Mouse (Mus musculus): ENCODE data around the gene Miip. TPM values are rescaled to one million over a fixed set of nuclear protein-coding genes. Genes with fewer than 3 reads are reported as not detected.

Gene Miip
- polyA plus RNA-seq, 1 experiment, result 0.04 TPM

DNA sequence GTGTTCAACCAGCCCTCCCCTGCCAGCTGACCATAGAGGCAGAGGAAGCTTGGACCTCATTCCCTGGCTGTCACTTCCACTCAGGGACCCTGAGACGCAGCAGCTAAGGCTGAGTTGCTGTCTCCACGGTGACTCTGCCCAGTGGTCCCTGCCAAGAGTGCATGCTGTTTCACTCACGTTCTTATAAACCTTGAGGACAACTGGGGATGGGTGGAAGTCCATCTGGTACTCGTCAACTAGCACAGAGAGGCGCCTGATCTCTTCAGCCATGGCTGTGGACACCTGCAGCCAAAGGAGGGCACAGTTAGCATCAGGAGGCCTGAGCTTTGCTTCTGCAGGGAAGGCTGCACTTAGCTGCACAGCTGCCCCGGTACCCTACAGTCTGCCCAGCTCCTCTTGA, 14.4 kb upstream of the Miip start:
- no peak for TF ChIP-seq GATA1 (IDR thresholded peaks at IDR 0.05; ENCODE audit: low read length)

DNA sequence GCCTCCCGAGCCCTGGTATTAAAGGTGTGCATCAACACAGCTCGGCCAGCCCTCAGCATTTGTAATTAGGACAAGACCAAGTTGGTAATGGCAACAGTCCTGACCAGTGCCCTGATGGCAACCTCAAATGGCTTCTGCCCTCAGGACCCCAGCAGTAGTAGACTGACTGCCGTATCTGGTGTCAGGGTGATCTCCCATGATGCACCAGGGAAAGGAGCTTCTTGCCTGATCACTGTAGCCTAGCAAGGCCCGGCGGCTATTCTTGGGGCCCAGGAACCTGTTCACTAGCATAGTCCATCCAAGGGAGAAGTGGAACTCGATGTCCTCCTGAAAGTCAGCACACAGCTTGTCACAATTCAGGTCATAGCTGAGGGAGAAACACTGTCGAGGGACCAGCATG, 13.2 kb upstream of the Miip start:
- TF ChIP-seq GATA1 (IDR thresholded peaks at IDR 0.05; ENCODE audit: low read length), result no peak

DNA sequence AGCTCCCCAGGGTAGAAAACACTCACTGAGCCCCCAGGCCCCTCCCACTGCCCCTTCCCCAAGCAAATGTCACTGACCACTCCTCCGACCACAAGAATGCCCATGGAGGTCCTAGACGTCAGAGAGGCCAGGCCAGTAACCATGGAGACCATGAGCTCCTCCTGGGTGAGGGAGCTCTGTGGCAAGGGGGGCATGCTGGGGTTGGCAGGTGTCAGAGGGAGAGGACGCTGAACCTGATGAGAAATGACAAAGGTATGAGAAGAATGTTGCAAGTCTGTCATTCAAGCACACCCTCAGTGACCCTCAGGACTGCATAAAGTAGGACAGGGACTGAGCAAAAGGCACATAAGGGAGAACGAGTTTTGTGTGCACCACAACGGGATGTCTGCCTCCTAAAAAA, 11.2 kb upstream of the Miip start:
- no peak for TF ChIP-seq GATA1 (IDR thresholded peaks at IDR 0.05; ENCODE audit: low read length)

DNA sequence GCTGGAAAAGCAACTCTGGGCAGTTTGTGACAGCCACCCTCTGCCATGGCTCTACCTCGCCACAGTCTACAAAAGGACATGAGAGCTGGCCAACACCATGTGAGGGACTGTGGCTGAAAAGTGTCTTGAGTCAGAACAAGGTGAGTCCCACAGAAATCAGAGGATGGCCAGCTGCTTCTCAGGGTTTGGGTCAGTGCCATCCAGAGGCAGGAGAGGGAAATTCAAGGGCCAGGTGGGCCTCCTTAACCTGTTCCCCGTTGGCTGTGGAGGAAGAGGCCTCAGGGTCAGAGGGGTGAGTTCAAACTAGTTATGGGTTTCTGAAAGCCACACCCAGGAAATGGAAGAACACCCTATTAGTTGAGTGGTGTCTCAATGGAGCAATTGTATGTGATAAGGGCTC, 10.8 kb upstream of the Miip start:
- TF ChIP-seq GATA1 (IDR thresholded peaks at IDR 0.05; ENCODE audit: low read length), result no peak

DNA sequence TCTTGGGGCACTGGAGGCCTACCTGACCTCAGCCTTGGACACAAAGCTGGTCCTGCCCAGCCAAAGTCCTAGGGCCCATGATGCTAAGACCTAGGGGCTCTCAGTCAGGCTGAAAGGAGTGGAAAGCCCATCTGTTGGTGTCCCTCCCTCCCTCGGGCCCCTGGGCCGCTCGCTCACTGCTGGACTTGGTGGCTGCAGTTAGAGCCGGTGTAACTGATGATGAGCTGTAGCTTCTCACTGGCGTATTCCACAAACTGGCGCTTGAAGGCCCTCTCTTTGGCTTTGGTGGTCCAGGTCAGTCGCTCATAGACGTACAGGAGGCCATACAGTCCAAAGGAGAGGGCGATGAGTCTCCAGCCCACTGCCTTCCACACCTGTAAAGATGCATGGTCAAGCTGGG, 9.9 kb upstream of the Miip start:
- TF ChIP-seq GATA1 (IDR thresholded peaks at IDR 0.05; ENCODE audit: low read length), result no peak

DNA sequence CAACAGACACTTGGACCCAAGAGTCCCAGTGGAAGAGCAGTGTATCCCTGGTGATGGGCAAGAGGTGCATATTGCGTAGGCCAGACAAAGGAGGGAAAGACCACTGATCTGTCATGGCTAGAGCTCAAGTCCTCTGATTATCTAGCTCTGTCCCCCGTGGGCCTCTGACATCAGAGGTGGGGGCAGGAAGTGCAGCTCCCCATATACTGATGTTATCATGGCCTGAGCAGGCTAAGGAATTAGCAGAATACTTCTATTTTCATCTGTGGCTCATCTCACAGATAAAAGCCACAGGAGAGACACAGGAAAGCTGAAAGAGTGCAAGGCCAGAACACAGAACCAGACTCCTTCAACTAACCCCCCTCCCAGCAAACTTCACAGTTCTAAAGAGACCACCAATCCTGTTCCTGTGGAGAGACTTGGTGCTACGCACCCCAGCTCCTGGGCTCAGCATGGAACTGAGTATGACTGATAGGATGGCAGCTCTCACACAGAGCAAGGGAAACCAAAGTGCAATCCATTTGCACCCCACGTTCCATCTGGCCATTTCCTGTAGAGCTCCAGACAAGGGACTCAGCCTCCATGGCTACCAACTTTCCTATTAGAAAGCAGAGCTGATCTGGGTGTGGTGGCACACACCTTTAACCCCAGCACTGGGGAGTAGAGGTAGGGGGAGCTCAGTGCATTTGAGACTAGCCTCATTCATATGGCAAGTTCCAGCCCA, 7.4 kb upstream of the Miip start:
- no peak for TF ChIP-seq GATA1 (IDR thresholded peaks at IDR 0.05; ENCODE audit: low read length)

DNA sequence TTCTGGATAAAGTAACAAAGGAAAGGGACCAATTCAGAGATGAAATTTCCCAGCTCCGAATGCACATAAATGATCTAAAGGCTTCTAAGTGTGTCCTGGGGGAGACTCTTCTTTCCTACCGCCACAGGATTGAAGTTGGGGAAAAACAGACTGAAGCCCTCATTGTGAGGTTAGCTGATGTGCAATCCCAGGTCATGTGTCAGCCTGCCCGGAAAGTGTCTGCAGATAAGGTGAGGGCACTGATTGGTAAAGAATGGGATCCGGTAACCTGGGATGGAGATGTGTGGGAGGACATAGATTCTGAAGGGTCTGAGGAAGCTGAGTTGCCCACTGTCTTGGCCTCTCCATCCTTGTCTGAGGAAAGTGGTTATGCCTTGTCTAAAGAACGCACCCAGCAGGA, 622 bp upstream of the Miip start:
- no peak for TF ChIP-seq GATA1 (IDR thresholded peaks at IDR 0.05; ENCODE audit: low read length)

DNA sequence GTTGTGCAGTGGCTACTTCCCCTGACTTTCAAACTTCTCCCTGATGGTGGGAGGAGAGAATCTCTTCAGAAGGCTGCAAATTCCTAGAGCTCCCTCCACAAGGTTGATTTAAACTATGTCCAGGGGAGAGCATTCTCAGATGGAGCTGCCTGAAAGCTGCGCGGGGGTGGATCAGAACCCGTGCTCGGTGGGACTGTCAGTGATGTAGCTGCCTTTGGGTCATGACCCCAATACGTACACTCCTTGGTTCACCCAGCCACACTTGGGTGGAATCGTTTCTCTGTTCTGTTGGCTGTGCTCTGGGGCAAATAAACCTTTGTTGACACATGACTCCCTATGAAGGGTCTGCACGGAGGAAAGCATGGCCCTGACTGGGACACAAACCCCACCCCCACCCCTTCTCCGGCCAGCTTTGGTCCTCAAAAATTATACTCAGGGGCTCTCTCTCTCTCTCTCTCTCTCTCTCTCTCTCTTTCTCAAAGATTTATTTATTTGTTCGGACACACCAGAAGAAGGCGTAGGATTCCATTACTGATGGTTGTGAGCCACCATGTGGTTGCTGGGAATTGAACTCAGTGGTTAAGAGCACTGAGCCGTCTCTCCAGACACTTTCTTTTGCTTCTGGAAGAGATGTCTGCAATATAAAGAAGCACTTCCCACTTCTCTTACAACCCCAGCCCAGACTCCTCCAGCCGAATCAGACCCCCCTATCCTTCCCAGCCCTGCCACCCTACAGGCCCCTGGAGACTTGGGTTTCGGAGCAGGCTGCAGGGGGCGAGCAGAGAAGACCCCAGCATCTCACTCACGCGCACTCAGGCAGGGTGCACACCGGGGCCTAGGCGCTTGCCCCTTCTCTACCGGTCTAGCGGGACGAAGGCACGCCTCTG, 810 bp downstream of the Miip start:
- TF ChIP-seq GATA1 (IDR thresholded peaks at IDR 0.05; ENCODE audit: low read length), result no peak

DNA sequence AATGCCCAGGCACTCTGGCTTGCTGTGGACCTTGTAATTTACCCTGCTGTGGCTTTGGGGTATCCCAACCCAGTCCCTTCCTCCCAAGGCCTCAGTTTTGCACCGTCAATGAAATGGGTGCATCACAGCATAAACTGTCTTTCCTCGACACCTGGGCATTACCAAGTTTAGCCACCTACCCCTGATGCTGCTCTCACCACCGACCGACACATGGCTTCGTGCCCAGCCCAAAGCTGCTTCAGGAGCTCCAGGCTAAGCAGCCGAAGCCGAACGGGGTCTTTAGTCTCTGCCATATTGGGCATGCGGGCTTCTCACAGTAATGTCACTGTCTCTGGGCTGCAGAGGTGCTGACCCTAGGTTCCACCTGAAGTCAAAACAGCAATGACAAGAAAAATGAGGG, 2.6 kb downstream of the Miip start:
- TF ChIP-seq GATA1 (IDR thresholded peaks at IDR 0.05; ENCODE audit: low read length), result no peak

DNA sequence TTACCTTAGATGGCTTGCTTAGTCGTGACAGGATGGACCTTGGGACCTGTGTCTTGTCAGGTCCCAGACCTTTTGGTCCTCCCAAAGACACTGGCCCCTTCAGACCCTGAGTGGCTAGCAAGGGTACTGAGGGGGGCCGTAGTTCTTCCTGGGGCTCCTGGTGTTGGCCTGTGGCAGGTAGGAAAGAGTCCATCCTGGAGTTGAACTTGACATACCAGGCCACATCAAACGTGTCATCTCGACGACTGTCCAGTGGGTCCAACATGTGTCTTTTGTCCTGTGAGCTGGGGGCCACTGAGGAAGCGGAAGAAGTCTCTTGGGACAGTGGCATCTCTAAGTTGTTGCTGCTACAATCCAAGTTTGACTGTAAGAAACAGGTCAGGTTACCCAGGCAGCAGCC, 3.0 kb downstream of the Miip start:
- no peak for TF ChIP-seq GATA1 (IDR thresholded peaks at IDR 0.05; ENCODE audit: low read length)

DNA sequence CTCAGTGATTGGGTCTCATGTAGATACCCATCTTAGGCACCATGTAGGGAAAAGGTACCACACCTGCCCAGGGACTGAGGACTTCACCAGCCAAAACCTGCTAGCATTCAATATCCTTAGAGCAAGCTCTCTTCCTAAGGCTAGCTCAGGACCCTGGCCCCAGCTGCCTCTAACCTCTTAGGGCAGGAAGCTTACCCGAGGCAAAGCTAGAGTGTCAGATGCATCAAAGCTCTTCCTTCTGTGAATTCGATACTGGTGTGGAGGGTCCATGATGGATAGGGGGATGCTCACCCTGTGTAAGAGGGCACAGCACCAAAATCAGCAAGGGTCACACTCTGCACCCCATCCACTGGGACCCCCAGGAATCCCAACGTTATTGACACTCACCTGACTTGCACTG, 6.6 kb downstream of the Miip start:
- TF ChIP-seq GATA1 (IDR thresholded peaks at IDR 0.05; ENCODE audit: low read length), result no peak

DNA sequence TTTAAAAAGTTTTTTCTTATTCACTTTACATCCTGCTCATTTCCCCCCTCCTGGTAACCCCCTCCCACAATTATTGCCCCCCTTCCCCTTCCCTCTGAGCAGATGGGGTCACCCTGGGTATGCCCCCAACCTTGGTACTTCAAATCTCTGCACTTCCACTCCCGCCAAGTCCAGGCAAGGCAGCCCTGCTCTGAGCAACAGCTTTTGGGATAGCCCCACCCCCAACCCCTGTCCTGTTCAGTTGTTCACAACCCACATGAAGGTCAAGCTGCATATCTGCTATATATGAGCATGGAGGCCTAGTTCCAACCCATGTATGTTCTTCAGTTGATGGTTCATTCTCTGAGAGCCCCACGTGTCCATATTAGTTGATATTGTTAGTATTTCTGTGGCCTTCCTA, 17.8 kb downstream of the Miip start:
- TF ChIP-seq GATA1 (IDR thresholded peaks at IDR 0.05; ENCODE audit: low read length), result no peak

DNA sequence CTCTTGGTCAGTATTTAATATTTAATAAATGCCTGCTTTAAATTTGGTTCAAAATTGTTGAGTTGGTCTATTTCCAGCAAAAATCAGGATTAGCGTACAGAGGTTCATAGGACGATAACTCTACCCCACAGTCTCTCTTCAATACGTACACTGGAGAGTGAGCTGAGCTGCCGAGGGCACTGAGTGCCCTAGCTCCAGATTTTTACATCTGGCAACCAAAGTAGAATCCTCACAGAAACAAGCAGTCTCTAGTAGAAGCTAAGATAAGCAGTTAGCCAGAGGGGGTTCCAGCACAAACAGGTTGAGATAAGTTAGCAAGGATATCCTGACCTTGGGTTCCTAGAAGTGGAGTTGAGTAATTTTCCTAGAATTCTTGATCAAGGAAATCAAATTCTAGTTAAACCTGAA, 20.0 kb downstream of the Miip start:
- TF ChIP-seq GATA1 (IDR thresholded peaks at IDR 0.05; ENCODE audit: low read length), result no peak

DNA sequence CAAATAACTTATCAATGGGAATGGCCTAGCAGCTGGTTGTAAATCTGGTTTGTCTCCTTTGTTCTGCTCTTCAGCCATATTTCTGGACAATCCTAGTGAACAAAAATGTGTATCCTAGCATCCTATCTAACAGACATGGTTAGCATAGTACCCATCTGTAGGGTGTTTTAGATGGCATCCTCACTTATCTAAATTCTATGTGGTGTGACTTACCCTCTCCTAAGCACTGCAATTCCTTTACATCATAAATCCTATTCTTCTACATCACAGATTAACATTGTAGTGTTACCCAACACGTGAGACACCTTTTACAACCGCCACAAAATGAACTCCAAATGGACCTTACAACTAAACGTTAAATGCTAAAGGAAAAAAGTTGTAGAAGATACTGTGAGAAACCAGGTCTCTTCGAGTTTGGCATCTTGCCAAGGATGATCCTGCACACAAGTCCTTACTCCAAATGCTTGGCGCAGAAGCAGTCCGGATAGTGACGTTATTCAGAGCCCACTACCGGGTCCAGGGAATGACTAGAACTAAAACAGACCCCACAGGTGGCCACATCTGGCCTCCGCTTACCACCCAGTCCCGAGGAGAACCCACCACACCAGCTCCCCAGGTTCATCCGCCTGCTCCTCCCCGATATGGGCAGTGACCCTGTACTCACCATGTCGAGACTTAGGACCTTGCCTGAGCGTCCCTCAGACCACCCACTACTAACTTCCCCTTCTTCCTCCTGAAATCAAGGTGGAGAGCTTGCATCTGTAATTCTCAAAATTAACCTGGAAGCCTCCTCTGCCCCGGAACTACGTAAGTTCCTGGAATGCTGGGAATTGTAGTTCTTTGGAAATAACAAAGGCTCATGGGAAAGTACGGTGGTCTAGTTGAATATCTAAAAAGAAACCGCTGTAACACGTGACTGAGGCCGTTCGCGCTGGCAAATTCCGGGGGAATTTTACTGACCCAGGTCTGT, 20.7 kb downstream of the Miip start, which contains the start of gene Zfp933:
TSS of gene Zfp933 (minus strand) at position 753 of the 970 bp plus-strand sequence.
- TF ChIP-seq GATA1 (IDR thresholded peaks at IDR 0.05; ENCODE audit: low read length), result no peak

DNA sequence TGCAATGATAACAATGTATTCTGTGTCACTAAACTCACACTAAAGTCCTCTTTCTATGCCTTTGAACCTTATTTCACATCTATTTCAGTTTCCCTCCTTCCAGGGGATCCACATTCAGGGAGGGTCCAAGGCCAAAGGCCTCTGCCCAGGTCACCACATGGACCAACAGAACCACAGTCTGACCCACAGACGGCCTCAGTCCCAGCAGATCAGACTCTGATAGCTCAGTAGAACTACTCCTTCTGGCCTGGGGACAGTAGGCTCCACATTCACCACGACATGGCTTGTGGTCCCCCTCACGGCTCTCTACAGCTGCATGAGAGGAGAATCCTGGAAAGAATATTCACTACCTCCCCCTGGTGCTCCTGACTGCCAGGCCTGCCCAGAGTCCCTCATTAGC, 25.7 kb downstream of the Miip start:
- TF ChIP-seq GATA1 (IDR thresholded peaks at IDR 0.05; ENCODE audit: low read length), result no peak

DNA sequence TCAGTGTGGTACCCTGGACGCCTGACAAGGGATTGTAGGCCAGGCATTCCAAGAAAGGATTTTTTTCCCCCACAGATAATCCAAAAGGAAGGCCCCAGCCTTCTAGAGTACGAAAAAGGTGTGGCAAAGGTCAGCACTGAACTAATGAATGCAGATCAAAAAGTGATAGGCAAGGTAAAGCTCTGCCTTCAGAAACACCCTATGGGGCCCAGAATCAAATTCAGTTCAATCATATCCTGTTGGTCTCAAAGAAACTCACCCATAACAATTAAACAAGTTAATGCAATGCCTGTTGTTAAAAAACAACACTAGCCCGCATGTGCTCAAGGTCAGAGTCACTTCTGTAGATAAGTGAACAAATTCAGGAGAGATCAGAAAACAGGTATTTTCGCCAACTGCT, 44.2 kb downstream of the Miip start:
- no peak for TF ChIP-seq GATA1 (IDR thresholded peaks at IDR 0.05; ENCODE audit: low read length)
